In the genomic region with DNA sequence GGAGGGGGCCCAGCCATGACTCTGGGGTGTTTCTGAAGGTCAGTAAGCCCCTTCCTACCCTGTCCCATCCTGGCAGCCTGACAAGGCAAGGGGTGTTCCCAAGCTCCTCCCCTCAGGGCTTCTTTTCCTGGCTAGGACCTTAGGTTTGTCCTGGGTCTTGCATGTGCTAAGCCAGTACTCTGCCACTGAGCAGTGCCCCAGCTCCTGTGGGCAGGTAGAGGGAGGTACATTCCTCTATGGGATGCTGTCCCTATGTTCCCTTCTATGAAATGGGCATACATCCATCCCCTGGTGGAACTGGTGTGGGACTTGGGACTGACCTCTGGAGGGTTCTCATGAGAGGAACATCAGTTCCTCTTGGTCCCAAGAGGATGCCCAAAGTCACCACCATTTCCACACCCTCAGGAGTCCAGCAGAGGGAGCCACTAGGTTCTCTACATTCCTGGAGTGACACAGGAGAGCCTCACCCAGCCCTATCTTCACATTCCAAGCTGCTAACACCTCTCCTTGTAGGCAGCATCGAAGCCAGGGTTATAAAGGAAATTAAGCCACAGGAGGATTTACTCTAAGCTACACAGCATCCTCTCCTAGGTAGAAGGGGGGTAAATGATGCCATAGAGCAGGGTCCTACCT, we compare ENCODE assay signal across 8 mouse cellular contexts. TPM values are rescaled to one million over a fixed set of nuclear protein-coding genes. Genes with fewer than 3 reads are reported as not detected.
DNase-seq lines count a peak whose midpoint lies in the region; ATAC-seq and TF ChIP-seq lines count a peak whose summit lies in the region.

No protein-coding gene starts in this region.

- 0% methylated on average over 1 of the region's 1 CpGs for WGBS in kidney, postnatal 0 days
- 0% methylated on average over 1 of the region's 1 CpGs for WGBS in kidney, embryonic 15.5 days
- WGBS in lung, postnatal 0 days, result 3% methylated on average over 1 of the region's 1 CpGs
- 28% methylated on average over 1 of the region's 1 CpGs for WGBS in forebrain, embryonic 15.5 days
- WGBS in forebrain, embryonic 11.5 days, result 71% methylated on average over 1 of the region's 1 CpGs

- peak; percentile 71 for TF ChIP-seq CTCF in kidney, postnatal 0 days (IDR thresholded peaks at IDR 0.05; ENCODE audit: low read depth)
- no peak for TF ChIP-seq CTCF in Patski (IDR thresholded peaks at IDR 0.05)
- peak; percentile 76 for TF ChIP-seq CTCF in lung, postnatal 0 days (IDR thresholded peaks at IDR 0.05)

- H3K27me3 ChIP-seq in kidney, postnatal 0 days (ENCODE audit: insufficient read depth, low read length), result peaks cover 12% of the 10 kb centered on the region
- peaks cover 76% of the 10 kb centered on the region for H3K27me3 ChIP-seq in kidney, embryonic 15.5 days
- H3K27me3 ChIP-seq in Patski, result no peaks in the 10 kb centered on the region
- no peaks in the 10 kb centered on the region for H3K27me3 ChIP-seq in lung, postnatal 0 days (replicated peaks; ENCODE audit: insufficient read depth, low read length)
- H3K27me3 ChIP-seq in forebrain, embryonic 15.5 days, result no peaks in the 10 kb centered on the region
- H3K27me3 ChIP-seq in forebrain, embryonic 11.5 days (ENCODE audit: control insufficient read depth, insufficient read depth, low read length), result no peaks in the 10 kb centered on the region; the same call in 1 of the 2 replicates

- 0 out of 2 replicates have a peak, but pooled peaks have one; percentile 14 for ATAC-seq in kidney, postnatal 0 days (replicated peaks; ENCODE audit: low FRiP score, low read depth)
- ATAC-seq in kidney, embryonic 15.5 days (replicated peaks; ENCODE audit: low FRiP score), result no peak
- peak; percentile 57 for ATAC-seq in Patski
- 0 out of 2 replicates have a peak, but pooled peaks have one; percentile 46 for ATAC-seq in erythroid progenitor cell, adult 5-6 weeks (replicated peaks; ENCODE audit: low FRiP score, poor library complexity, severe bottlenecking)
- ATAC-seq in lung, postnatal 0 days, result peak; percentile 48
- ATAC-seq in monocyte, adult 5-6 weeks (replicated peaks; ENCODE audit: insufficient number of reproducible peaks, low FRiP score, low TSS enrichment, poor library complexity, severe bottlenecking), result no peak
- no peak for ATAC-seq in forebrain, embryonic 15.5 days (replicated peaks)
- no peak for ATAC-seq in forebrain, embryonic 11.5 days (replicated peaks; ENCODE audit: low FRiP score)

- H3K27ac ChIP-seq in kidney, postnatal 0 days, result no peak overlapping the region
- H3K27ac ChIP-seq in kidney, embryonic 15.5 days, result no peak overlapping the region
- H3K27ac ChIP-seq in lung, postnatal 0 days (ENCODE audit: low read length), result no peak overlapping the region
- no peak overlapping the region for H3K27ac ChIP-seq in forebrain, embryonic 15.5 days (replicated peaks)
- no peak overlapping the region for H3K27ac ChIP-seq in forebrain, embryonic 11.5 days (ENCODE audit: low read depth, low read length)

- H3K9ac ChIP-seq in kidney, postnatal 0 days (ENCODE audit: low read depth, low read length), result no peak overlapping the region
- no peak overlapping the region for H3K9ac ChIP-seq in kidney, embryonic 15.5 days
- H3K9ac ChIP-seq in lung, postnatal 0 days (replicated peaks; ENCODE audit: low read depth), result no peak overlapping the region
- H3K9ac ChIP-seq in forebrain, embryonic 15.5 days (replicated peaks), result no peak overlapping the region
- no peak overlapping the region for H3K9ac ChIP-seq in forebrain, embryonic 11.5 days (ENCODE audit: low read length)

- peak; percentile 63 for DNase-seq in kidney, postnatal 0 days (ENCODE audit: low spot score)
- no peak for DNase-seq in Patski (ENCODE audit: low read depth, low spot score)
- DNase-seq in lung, postnatal 0 days (ENCODE audit: low spot score), result peak; percentile 76
- no peak for DNase-seq in forebrain, embryonic 11.5 days (ENCODE audit: low spot score)

- no peak overlapping the region for H3K4me2 ChIP-seq in kidney, postnatal 0 days (ENCODE audit: low read length)
- no peak overlapping the region for H3K4me2 ChIP-seq in kidney, embryonic 15.5 days
- H3K4me2 ChIP-seq in lung, postnatal 0 days (replicated peaks; ENCODE audit: low read depth, low read length), result no peak overlapping the region
- H3K4me2 ChIP-seq in forebrain, embryonic 15.5 days (replicated peaks), result no peak overlapping the region
- no peak overlapping the region for H3K4me2 ChIP-seq in forebrain, embryonic 11.5 days (ENCODE audit: low read depth, low read length, severe bottlenecking)

- H3K4me1 ChIP-seq in kidney, postnatal 0 days (replicated peaks; ENCODE audit: insufficient read depth, low read length), result peaks cover 3% of the 10 kb centered on the region; the same call in 1 of the 2 replicates
- H3K4me1 ChIP-seq in kidney, embryonic 15.5 days, result peaks cover 23% of the 10 kb centered on the region
- peaks cover 10% of the 10 kb centered on the region; the same call in 1 of the 2 replicates for H3K4me1 ChIP-seq in lung, postnatal 0 days (ENCODE audit: insufficient read depth, low read depth, low read length)
- H3K4me1 ChIP-seq in forebrain, embryonic 15.5 days, result peaks cover 21% of the 10 kb centered on the region
- H3K4me1 ChIP-seq in forebrain, embryonic 11.5 days (replicated peaks; ENCODE audit: control insufficient read depth, insufficient read depth, low read length), result peaks cover 6% of the 10 kb centered on the region

- in situ Hi-C loops in Patski (cut with MboI; ENCODE audit: low pct_unique_long_range_greater_than_20kb), result loop anchor here (5.0 to 10.0 kb wide), 3 partner anchors 273 to 743 kb away; no protein-coding TSS in a partner anchor

- H3K4me3 ChIP-seq in kidney, postnatal 0 days (replicated peaks; ENCODE audit: low read depth, low read length), result no peak overlapping the region
- no peak overlapping the region for H3K4me3 ChIP-seq in kidney, embryonic 15.5 days (replicated peaks)
- H3K4me3 ChIP-seq in lung, postnatal 0 days (ENCODE audit: low read depth, low read length), result no peak overlapping the region
- H3K4me3 ChIP-seq in forebrain, embryonic 15.5 days, result no peak overlapping the region
- no peak overlapping the region for H3K4me3 ChIP-seq in forebrain, embryonic 11.5 days (ENCODE audit: low read depth, low read length)

- no peaks in the 10 kb centered on the region for H3K36me3 ChIP-seq in kidney, postnatal 0 days (ENCODE audit: insufficient read depth, low read length)
- H3K36me3 ChIP-seq in kidney, embryonic 15.5 days, result no peaks in the 10 kb centered on the region
- no peaks in the 10 kb centered on the region for H3K36me3 ChIP-seq in lung, postnatal 0 days (ENCODE audit: insufficient read depth, low read length)
- no peaks in the 10 kb centered on the region for H3K36me3 ChIP-seq in forebrain, embryonic 15.5 days
- no peaks in the 10 kb centered on the region for H3K36me3 ChIP-seq in forebrain, embryonic 11.5 days (ENCODE audit: control insufficient read depth, insufficient read depth, low read length)

- no peak for TF ChIP-seq EP300 in lung, postnatal 0 days (IDR thresholded peaks at IDR 0.05)

- POLR2A ChIA-PET in Patski (lab: Charles Lee), result interaction anchor here (0.6 kb wide), 1 partner anchor 46 kb away, joined by 4 read pairs; no protein-coding TSS in a partner anchor

- CTCF ChIA-PET in Patski (lab: Charles Lee), result interaction anchor here (0.6 to 1.2 kb wide), 6 partner anchors 12 to 738 kb away, joined by 3 to 4 read pairs (median 3); no protein-coding TSS in a partner anchor

- no peaks in the 10 kb centered on the region for H3K9me3 ChIP-seq in kidney, postnatal 0 days (replicated peaks; ENCODE audit: low read length)
- H3K9me3 ChIP-seq in kidney, embryonic 15.5 days (replicated peaks), result no peaks in the 10 kb centered on the region
- no peaks in the 10 kb centered on the region for H3K9me3 ChIP-seq in lung, postnatal 0 days (ENCODE audit: low read length)
- no peaks in the 10 kb centered on the region for H3K9me3 ChIP-seq in forebrain, embryonic 15.5 days
- no peaks in the 10 kb centered on the region for H3K9me3 ChIP-seq in forebrain, embryonic 11.5 days (ENCODE audit: control insufficient read depth, low read length)

RNA-seq across cellular contexts. Expression of a gene that starts 7.6 kb away (rescaled TPM):
- polyA plus RNA-seq in kidney, postnatal 0 days (2015; fragmentation: Nextera tagmentation; extraction: Ambion mirVana), result 4.3 and 4.7 TPM in 2 replicates
- 6.2 and 7.8 TPM in 2 replicates for polyA plus RNA-seq in kidney, embryonic 15.5 days (2015; fragmentation: Nextera tagmentation; extraction: Ambion mirVana)
- 0.96 TPM for polyA plus RNA-seq in Patski (2021)
- total RNA-seq in erythroid progenitor cell, adult 5-6 weeks (2015; ENCODE audit: low replicate concordance), result 0.36 TPM in 1 of 2 replicates, not detected in the other
- total RNA-seq in erythroid progenitor cell, adult 5-6 weeks (2017; ENCODE audit: low replicate concordance), result 0.13 TPM in 1 of 2 replicates, not detected in the other
- 6.0 and 6.6 TPM in 2 replicates for polyA plus RNA-seq in lung, postnatal 0 days (2015; fragmentation: Nextera tagmentation; extraction: Ambion mirVana)
- 0.19 TPM in 1 of 3 replicates, not detected in the others for total RNA-seq in monocyte, adult 5-6 weeks (2017)
- polyA plus RNA-seq in forebrain, embryonic 15.5 days (2015; fragmentation: Nextera tagmentation; extraction: Ambion mirVana), result 102 and 109 TPM in 2 replicates
- polyA plus RNA-seq in forebrain, embryonic 11.5 days (2014; fragmentation: Nextera tagmentation; extraction: Ambion mirVana), result 50.9 and 51.9 TPM in 2 replicates

Comparison
In these comparisons a context has a peak if more than half of its experiments do, and no peak if none do; other contexts are left out.
1. ATAC-seq: peak in kidney, postnatal 0 days (single experiment), Patski (single experiment), erythroid progenitor cell, adult 5-6 weeks (single experiment) and lung, postnatal 0 days (single experiment); none in kidney, embryonic 15.5 days (single experiment), monocyte, adult 5-6 weeks (single experiment), forebrain, embryonic 15.5 days (single experiment) and forebrain, embryonic 11.5 days (single experiment).
2. DNase-seq: peak in kidney, postnatal 0 days (single experiment) and lung, postnatal 0 days (single experiment); none in Patski (single experiment) and forebrain, embryonic 11.5 days (single experiment).